Mouse (Mus musculus) splenic B cell, adult 2 months (primary cell): ENCODE data around the gene Metrn.

Experiments
- DNase-seq: peaks from one replicate; pipeline ENCODE4 v3.0.0-alpha.2; 2011; ENCODE audit warnings: low read depth, low spot score
- H3K27me3 ChIP-seq: 2 replicates; pipeline ENCODE4 v1.6.1; 2012; ENCODE audit warnings: mild to moderate bottlenecking, low read length, moderate library complexity, mixed read lengths; ENCODE audit not compliant: control insufficient read depth, poor library complexity, insufficient read depth, severe bottlenecking
- H3K36me3 ChIP-seq: 2 replicates; pipeline ENCODE4 v1.6.1; 2012; ENCODE audit warnings: mild to moderate bottlenecking, low read length, moderate library complexity, mixed read lengths; ENCODE audit not compliant: control insufficient read depth, poor library complexity, insufficient read depth, severe bottlenecking

Metrn gene

DNA sequence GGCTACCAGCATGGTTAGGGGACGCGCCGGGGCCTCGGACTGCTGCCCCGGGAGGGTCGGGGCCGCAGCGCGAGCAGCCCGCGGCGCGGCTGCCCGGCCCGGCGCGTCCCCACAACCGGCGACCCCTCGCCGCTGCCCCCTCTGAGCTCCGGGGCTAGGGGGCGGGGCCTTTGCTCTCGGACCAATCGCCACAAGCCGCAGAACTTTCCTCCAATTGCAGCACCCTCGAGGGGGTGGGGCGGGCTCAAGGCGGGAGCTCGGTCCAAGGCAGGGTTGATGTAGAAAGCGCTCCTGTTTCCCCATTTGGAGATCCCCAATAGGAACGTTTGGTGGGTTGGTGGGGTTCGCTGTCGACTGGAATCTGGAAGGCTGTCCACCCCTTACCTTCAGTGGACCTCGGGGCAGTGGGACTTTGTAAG lies at the start of gene Metrn:
Metrn (minus strand) TSS at position 186 of the 419 bp plus-strand sequence.
- no peaks in the 10 kb centered on the region for H3K27me3 ChIP-seq
- H3K36me3 ChIP-seq: no peaks in the 10 kb centered on the region
- DNase-seq: peak; percentile 81

DNA sequence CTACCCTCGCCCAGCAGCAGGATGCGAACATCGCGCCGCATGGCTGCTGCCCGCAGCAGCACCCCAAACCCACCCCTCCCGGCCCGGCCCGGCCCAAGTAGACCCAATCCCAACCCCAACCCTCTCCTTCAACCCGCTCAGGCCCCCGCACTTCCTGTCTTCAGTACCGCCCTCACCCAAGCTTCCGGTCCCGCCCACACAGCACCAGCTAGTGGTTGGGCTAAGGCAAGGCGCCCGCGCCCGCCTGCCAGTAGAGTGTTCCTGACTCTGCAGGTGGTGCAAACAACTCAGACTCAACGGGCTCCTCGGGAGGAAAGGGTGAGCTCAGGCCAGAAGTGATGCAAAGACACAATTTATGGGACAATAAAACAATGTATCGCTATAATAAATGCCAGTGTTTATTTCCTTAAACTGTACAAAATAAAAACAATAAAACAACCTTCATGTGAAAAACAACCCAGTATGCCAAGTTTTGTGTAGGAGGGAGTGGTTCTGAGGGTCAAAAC lies 47.5 kb upstream of the Metrn start, which contains the start of gene Rhot2:
Rhot2 (minus strand) TSS at position 456 of the 506 bp plus-strand sequence.
- peak; percentile 92 for DNase-seq
- no peaks in the 10 kb centered on the region for H3K27me3 ChIP-seq
- peaks cover 5% of the 10 kb centered on the region for H3K36me3 ChIP-seq

DNA sequence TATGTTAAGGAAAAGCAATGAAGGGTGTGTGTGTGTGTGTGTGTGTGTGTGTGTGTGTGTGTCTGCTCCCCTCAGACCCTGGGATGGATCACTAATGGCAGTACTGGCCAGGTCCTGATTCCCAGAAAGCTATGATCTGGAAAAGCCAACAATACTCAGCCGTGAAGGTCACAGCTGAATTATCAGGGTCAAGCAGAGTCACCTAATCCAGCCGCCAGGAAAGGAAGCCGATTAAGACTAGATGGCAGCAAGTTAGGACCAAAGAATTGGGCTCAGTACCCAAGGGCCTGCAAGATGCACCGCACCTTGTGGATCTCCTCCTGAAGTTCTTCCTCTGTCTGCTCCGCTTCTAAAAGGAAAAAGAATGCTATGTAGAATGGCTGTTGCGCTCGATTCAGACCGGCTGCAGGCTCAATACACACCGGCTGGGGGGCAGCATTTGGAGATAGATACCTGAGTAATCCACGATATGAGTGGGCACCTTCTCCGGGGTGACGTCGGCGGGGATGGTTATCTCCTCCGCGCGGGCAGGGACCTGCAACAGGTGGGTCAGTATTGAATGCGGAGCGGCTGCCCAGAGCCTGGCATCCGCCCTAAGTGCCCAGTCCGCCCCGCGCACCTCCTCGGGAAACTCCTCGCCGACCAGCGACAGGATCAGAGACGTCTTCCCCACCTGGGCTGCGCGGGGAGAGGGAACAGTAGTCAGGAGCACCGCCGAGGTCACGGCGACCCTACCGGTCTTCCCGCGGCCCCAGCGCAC lies 46.9 kb upstream of the Metrn start:
- no peak for DNase-seq
- Histone ChIP-seq H3K27me3 (no peaks in the 10 kb centered on the region), H3K36me3 (peaks cover 5% of the 10 kb centered on the region)

- DNase-seq: no peak
- Histone ChIP-seq H3K36me3 (peaks cover 5% of the 10 kb centered on the region), H3K27me3 (no peaks in the 10 kb centered on the region)
Measured at GRCm38 (mm10) chr17:25843122-25843521, 46.2 kb upstream of the Metrn start.

DNA sequence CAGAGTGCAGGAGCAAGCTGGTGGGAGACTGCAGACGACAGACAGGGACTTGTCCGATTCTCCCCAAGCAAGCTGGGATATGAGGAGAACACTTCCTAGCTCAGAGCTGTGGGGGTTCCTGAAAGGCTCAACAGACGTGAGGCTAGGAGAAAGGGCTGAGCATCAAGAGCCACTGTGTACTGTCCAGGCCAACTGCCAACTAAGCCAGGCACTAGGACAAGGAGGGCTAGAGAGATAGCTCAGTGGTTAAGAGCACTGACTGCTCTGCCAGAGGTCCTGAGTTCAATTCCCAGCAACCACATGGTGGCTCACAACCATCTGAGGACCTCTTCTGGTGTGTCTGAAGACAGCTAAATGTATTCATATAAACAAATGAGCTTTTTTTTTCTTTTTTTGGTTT lies 45.6 kb upstream of the Metrn start:
- no peak for DNase-seq
- peaks cover 5% of the 10 kb centered on the region for H3K36me3 ChIP-seq

GRCm38 (mm10) chr17:25841117-25841880 lies 44.4 kb upstream of the Metrn start, which contains the start of gene Gm20683:
Gene Gm20683 (minus strand): TSS chr17:25841763.
- Histone ChIP-seq H3K36me3 (peaks cover 5% of the 10 kb centered on the region; the same call in 1 of the 2 replicates), H3K27me3 (no peaks in the 10 kb centered on the region)
- no peak for DNase-seq

More for the DNA sequence above, 45.6 kb upstream of the Metrn start:
- H3K27me3 ChIP-seq: no peaks in the 10 kb centered on the region

- Histone ChIP-seq H3K27me3 (no peaks in the 10 kb centered on the region), H3K36me3 (peaks cover 5% of the 10 kb centered on the region; the same call in 1 of the 2 replicates)
- no peak for DNase-seq
Measured at GRCm38 (mm10) chr17:25840519-25840918, 43.6 kb upstream of the Metrn start.

GRCm38 (mm10) chr17:25839455-25840235 lies 42.7 kb upstream of the Metrn start:
- Histone ChIP-seq H3K27me3 (no peaks in the 10 kb centered on the region), H3K36me3 (peaks cover 5% of the 10 kb centered on the region; the same call in 1 of the 2 replicates)
- no peak for DNase-seq

DNA sequence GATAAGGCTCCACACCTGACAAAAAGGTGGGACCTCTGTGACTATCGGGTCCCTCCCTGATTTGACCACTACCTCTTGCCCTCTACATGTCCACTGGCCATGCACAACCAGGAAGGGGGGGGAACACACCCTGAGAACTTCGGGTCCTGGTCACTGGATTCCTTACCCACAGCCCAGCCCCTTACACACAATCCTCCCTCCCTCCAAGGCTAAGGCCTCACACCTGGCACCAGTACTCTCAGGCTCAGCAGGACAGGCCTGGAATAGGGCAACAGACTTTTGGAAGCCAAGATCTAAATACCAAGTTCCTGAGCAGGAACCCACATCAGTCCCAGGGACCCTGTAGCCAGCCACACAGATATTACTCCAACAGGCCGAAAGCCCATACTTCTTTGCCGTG lies 42.0 kb upstream of the Metrn start:
- H3K36me3 ChIP-seq: peaks cover 5% of the 10 kb centered on the region; the same call in 1 of the 2 replicates
- H3K27me3 ChIP-seq: no peaks in the 10 kb centered on the region

GRCm38 (mm10) chr17:25837533-25837932 lies 40.6 kb upstream of the Metrn start:
- Histone ChIP-seq H3K36me3 (peaks cover 5% of the 10 kb centered on the region; the same call in 1 of the 2 replicates), H3K27me3 (no peaks in the 10 kb centered on the region)
- no peak for DNase-seq

More for the DNA sequence above, 42.0 kb upstream of the Metrn start:
- DNase-seq: no peak

DNA sequence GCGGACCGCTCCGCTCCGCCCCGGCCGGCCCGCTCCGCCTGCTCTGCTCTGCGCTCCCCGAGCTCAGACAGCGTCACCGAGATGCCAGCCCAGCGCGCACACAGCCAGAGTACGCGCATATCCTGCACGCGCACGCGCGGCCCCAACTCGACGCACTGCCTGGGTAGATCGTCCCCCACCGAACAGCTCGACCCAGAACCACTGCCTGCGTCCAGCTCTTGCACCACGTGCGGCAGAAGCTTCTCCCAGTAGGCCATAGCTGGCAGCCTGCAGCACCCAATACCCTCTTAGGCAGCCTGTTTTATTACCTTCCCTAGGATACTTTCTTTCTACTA lies 40.1 kb upstream of the Metrn start, which contains the start of gene Rhbdl1:
Rhbdl1 (minus strand) TSS at position 220 of the 335 bp plus-strand sequence.
- DNase-seq: peak; percentile 41
- Histone ChIP-seq H3K36me3 (peaks cover 5% of the 10 kb centered on the region; the same call in 1 of the 2 replicates), H3K27me3 (no peaks in the 10 kb centered on the region)

DNA sequence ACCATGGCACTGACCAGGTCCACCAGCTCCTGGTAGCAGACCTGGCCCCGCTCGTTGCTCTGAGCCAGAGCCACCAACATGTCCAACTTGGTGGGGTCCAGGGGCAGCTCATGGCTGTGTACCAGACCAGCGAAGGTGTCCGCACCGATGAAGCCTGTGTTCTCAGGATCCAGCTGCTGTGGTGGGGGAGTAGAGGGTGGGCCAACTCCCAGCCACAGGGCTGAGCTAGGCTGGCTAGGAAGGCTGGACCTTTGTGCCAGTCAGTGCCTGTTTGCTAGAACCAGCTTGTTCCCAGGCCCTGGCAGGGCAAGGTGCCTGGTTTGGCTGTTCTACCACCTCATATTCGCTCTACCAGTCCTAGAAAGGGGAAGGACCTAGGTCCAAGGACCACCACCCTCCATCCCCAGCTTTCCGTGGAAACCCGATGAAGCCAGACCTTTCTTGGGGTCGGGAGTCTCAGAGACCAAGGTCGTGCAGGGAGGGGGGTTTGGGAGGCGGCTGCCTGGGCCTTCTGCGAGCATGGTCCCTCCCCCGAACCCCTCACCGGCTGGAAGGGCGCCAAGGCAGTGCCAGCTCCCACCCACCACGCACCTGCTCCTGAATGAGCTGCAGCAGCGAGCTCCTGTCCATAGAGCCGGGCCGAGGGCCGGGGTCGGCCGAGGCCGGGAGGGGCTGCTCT lies 39.6 kb upstream of the Metrn start:
- no peaks in the 10 kb centered on the region for H3K27me3 ChIP-seq
- no peak for DNase-seq

DNA sequence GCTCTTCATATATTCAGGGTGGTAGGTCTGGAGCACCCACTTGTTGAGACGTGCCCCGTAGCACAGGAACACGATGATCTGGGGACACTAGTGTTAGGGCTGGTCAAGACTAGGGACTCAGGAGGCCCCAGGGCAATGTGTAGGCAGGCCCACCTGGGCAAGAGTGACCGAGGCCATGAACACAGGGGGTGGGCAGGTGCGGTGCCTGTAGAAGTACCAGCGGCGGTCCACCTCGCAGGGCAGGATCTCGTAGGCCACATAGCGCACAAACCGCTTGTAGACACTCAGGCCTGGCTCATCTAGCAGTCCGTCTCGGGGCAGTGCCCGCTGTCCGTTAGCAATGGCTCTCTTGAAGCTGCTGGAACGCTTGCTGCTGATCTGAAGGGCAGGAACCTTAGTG lies 38.9 kb upstream of the Metrn start:
- DNase-seq: no peak
- Histone ChIP-seq H3K27me3 (no peaks in the 10 kb centered on the region), H3K36me3 (peaks cover 5% of the 10 kb centered on the region; the same call in 1 of the 2 replicates)

More for the DNA sequence above, 39.6 kb upstream of the Metrn start:
- peaks cover 5% of the 10 kb centered on the region; the same call in 1 of the 2 replicates for H3K36me3 ChIP-seq

DNA sequence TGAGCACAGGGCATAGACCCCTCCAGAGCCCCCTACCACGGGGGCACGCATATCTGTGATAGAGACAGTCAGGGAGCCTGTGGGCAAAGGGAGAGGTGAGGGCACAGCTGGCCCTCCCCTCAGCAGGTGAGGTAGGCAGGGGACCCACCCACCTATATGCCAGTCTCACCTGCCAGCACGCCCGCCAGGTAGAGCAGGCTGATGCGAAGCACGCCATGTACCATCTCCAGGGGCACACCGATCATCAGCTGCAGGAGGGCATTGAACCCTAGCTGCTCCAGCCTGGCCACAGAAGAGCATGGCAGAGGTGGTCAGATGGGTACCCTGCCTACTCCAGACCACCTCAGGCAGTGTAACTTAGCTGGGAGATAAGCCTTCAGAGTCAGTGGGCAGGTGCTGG lies 38.4 kb upstream of the Metrn start:
- Histone ChIP-seq H3K27me3 (no peaks in the 10 kb centered on the region), H3K36me3 (peaks cover 8% of the 10 kb centered on the region; the same call in 1 of the 2 replicates)
- no peak for DNase-seq
